Mouse (Mus musculus) left cerebral cortex, adult 8-10 months (tissue): Measurements from ENCODE around the gene Cfap126. TPM values are rescaled to one million over a fixed set of nuclear protein-coding genes. Genes with fewer than 3 reads are reported as not detected.

ENCODE experiments used
- DNase-seq, 2 experiments: peaks; one replicate each; pipeline ENCODE4 v3.0.0; 2022; ENCODE audit warnings: low spot score in 2 of 2
- total RNA-seq, 4 experiments: library from RNA; stranded (reverse); gene quantifications; 2 replicates each; pipeline ENCODE4 v1.2.4; 2022

Gene Cfap126
- total RNA-seq, 4 experiments from 2014 or later: 1.0 to 1.8 (median 1.2) TPM

GRCm38 (mm10) chr1:171094424-171094823 lies 19.3 kb upstream of the Cfap126 start:
- DNase-seq: no peak

GRCm38 (mm10) chr1:171096110-171096964 lies 17.4 kb upstream of the Cfap126 start:
- no peak for DNase-seq

- no peak for DNase-seq
Observed at GRCm38 (mm10) chr1:171097136-171097535, 16.6 kb upstream of the Cfap126 start.

GRCm38 (mm10) chr1:171097612-171098011 lies 16.1 kb upstream of the Cfap126 start:
- no peak for DNase-seq

GRCm38 (mm10) chr1:171101033-171101432 lies 12.7 kb upstream of the Cfap126 start:
- no peak for DNase-seq

GRCm38 (mm10) chr1:171101733-171102546 lies 11.8 kb upstream of the Cfap126 start:
- DNase-seq: peak; percentile 83 to 98

- DNase-seq: peak; percentile 77 to 96
Observed at GRCm38 (mm10) chr1:171102547-171103177, 11.1 kb upstream of the Cfap126 start.

GRCm38 (mm10) chr1:171103179-171103840 lies 10.4 kb upstream of the Cfap126 start:
- DNase-seq: peak in 1 of 2 experiments; percentile 46

GRCm38 (mm10) chr1:171105226-171105625 lies 8.5 kb upstream of the Cfap126 start:
- no peak for DNase-seq

- no peak for DNase-seq
Observed at GRCm38 (mm10) chr1:171109620-171110019, 4.1 kb upstream of the Cfap126 start.

- no peak for DNase-seq
Observed at GRCm38 (mm10) chr1:171110659-171111019, 3.1 kb upstream of the Cfap126 start.

- peak; percentile 93 to 95 for DNase-seq
Observed at GRCm38 (mm10) chr1:171111020-171111780, 2.5 kb upstream of the Cfap126 start.

- DNase-seq: peak in 1 of 2 experiments; percentile 18
Observed at GRCm38 (mm10) chr1:171111781-171112575, 1.7 kb upstream of the Cfap126 start.

- no peak for DNase-seq
Observed at GRCm38 (mm10) chr1:171112986-171113385, 732 bp upstream of the Cfap126 start.

GRCm38 (mm10) chr1:171116280-171116679 lies 2.6 kb downstream of the Cfap126 start:
- no peak for DNase-seq

GRCm38 (mm10) chr1:171118269-171118684 lies 4.6 kb downstream of the Cfap126 start:
- peak in 1 of 2 experiments; percentile 25 for DNase-seq

- DNase-seq: no peak
Observed at GRCm38 (mm10) chr1:171118996-171119395, 5.3 kb downstream of the Cfap126 start.

GRCm38 (mm10) chr1:171119405-171119804 lies 5.7 kb downstream of the Cfap126 start:
- no peak for DNase-seq

- DNase-seq: no peak
Observed at GRCm38 (mm10) chr1:171120893-171121292, 7.2 kb downstream of the Cfap126 start.

GRCm38 (mm10) chr1:171121839-171122238 lies 8.1 kb downstream of the Cfap126 start:
- DNase-seq: no peak
